Mouse (Mus musculus) thymus, adult 2 months (tissue): Measurements from ENCODE around the gene Isoc2a. TPM values are rescaled to one million over a fixed set of nuclear protein-coding genes. Genes with fewer than 3 reads are reported as not detected.
"Not testable (repeated sequence)": the region's sequence is repeated elsewhere in the genome, so short reads cannot be mapped to it uniquely, and the experiment has no call there.

Experiments
- DNase-seq: peaks from one replicate; pipeline ENCODE4 v3.0.0; 2021
- H3K27ac ChIP-seq: fragments of 200-500 bp; 2 replicates; pipeline ENCODE4 v1.5.1; 2012; ENCODE audit warnings: low read length, control low read depth; ENCODE audit not compliant: control insufficient read depth, insufficient read depth
- H3K27me3 ChIP-seq: fragments of 200-500 bp; 2 replicates; pipeline ENCODE4 v1.6.1; 2012; ENCODE audit warnings: mild to moderate bottlenecking, low read length, moderate library complexity, mixed read lengths; ENCODE audit not compliant: control insufficient read depth, insufficient read depth
- H3K36me3 ChIP-seq: fragments of 200-500 bp; 2 replicates; pipeline ENCODE4 v1.6.1; 2012; ENCODE audit warnings: mild to moderate bottlenecking, low read length, moderate library complexity; ENCODE audit not compliant: control insufficient read depth, insufficient read depth
- H3K4me1 ChIP-seq: fragments of 200-500 bp; replicated peaks from 2 replicates; pipeline ENCODE4 v1.6.1; 2012; ENCODE audit warnings: low read length; ENCODE audit not compliant: control insufficient read depth, insufficient read depth
- H3K4me3 ChIP-seq: fragments of 200-500 bp; 2 replicates; pipeline ENCODE4 v1.5.1; 2012; ENCODE audit warnings: mild to moderate bottlenecking, low read length, control low read depth, moderate library complexity; ENCODE audit not compliant: control insufficient read depth, insufficient read depth
- CTCF ChIP-seq: fragments of 200-500 bp; IDR thresholded peaks from 2 replicates; pipeline ENCODE4 v1.5.1; 2012; ENCODE audit warnings: mild to moderate bottlenecking, control low read depth, low read length, moderate library complexity, borderline replicate concordance; ENCODE audit not compliant: control insufficient read depth, poor library complexity, insufficient read depth; ENCODE audit errors: extremely low read depth
- POLR2A ChIP-seq: fragments of 200-500 bp; IDR thresholded peaks from 2 replicates; pipeline ENCODE4 v1.6.1; 2012; ENCODE audit warnings: mild to moderate bottlenecking, low read length, control low read depth, moderate library complexity; ENCODE audit not compliant: control insufficient read depth, poor library complexity, insufficient read depth; ENCODE audit errors: extremely low read depth
- WGBS: fragments of 180-500 bp; shearing (Covaris S2); methylation state at CpG from one replicate; pipeline ENCODE4 v1.1.7; 2018; 5-methylcytosine and 5-hydroxymethylcytosine counted together
- polyA plus RNA-seq: library from polyadenylated mRNA; depleted of rRNA; stranded (reverse); fragments of >200 nt; gene quantifications from 2 replicates; pipeline ENCODE4 v1.2.3, GENCODE M21; 2012

Isoc2a gene
- polyA plus RNA-seq, 1 experiment = 20.5 TPM

DNA sequence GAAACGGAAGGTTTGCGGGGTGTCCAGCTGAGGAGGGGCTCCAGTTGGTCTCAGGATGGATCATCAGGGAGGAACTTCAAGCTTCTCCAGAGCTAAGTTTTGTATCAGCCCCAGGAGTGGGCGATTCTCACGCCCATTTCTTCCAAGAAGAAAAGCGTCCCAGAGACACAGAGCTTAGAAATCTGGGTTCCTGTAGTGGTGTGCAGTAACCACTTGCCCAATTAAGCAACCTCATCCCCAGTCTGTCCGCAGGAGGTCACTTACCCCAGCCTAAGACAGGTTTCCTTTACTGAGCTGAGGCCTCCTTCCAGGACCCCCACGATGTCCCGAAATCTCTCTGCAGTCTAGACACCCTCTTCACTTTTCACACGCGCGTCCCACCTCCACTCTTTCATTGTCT is 273 bp downstream of the Isoc2a start:
- Histone ChIP-seq H3K4me3 (peak overlapping the region; percentile 99), H3K4me1 (peaks cover 12% of the 10 kb centered on the region), H3K36me3 (no peaks in the 10 kb centered on the region), H3K27me3 (no peaks in the 10 kb centered on the region), H3K27ac (0 out of 2 replicates have a peak overlapping the region, but pooled peaks have one; percentile 7)
- no peak for TF ChIP-seq CTCF
- no peak; the same call in 1 of the 2 replicates for TF ChIP-seq POLR2A
- 4% methylated on average over 11 of the region's 11 CpGs for WGBS
- no peak for DNase-seq

DNA sequence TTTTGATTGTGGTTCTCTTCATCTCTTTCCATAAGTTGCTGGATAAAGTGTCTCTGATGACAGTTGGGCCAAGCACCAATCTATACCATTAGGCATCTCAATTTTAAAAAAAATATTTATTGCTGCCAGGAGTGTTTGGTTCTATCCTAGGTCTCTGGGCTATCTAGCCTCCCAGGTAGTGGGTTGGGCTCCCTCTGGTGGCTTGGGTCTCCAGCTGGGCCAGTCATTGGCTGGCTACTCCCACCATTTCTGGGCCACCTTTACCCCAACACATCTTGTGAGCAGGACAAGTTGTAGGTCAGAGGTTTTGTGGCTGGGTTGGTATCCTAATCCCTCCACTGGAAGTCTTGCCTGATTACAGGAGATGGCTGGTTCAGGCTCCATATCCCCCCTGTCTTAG is 1.2 kb downstream of the Isoc2a start:
- peak; percentile 60 for DNase-seq
- TF ChIP-seq CTCF (peak; percentile 53; the same call in 1 of the 2 replicates), POLR2A (no peak)
- no peak overlapping the region for H3K4me3 ChIP-seq
- no peak overlapping the region for H3K27ac ChIP-seq
- H3K27me3 ChIP-seq = no peaks in the 10 kb centered on the region
- H3K4me1 ChIP-seq = peaks cover 12% of the 10 kb centered on the region
- H3K36me3 ChIP-seq = no peaks in the 10 kb centered on the region

DNA sequence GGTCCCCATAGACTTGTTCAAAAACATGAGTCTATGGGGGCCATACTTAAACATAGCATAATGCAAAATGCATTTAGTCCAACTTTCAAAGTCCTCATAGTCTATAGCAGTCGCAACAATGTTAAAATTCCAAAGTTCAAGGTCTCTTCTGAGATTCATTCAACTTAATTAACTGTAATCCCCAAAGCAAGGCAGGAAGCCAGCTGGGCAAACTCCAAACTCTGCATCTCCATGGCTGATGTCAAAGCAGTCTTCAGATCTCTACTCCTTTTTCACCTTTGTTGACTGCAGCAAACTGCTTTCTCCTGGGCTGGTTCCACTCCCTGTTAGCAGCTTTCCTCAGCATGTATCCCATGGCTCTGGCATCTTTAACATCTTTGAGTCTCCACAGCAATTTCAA is 2.1 kb downstream of the Isoc2a start:
- H3K36me3 ChIP-seq, H3K4me3 ChIP-seq, H3K27ac ChIP-seq, DNase-seq, H3K27me3 ChIP-seq: not testable (repeated sequence)
- WGBS = 98% methylated on average over 1 of the region's 1 CpGs
- H3K4me1 ChIP-seq = peaks cover 12% of the 10 kb centered on the region

DNA sequence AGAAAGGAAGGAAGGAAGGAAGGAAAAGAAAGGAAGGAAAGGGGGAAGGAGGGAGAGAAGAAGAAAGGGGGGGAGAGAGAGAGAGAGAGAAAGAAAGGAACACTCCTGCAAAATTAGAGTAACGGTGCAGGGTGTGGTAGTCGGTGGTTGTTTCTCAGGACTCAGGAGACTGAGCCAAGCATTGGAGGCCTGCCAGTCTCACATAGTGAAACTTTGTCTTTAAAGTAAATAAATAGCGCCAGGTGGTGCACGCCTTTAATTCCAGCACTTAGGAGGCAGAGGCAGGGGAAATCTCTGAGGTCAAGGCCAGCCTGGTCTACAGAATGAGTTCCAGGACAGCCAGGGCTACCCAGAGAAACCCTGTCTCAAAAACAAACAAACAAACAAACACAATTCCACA is 9.7 kb downstream of the Isoc2a start:
- no peaks in the 10 kb centered on the region for H3K4me1 ChIP-seq
- no peak overlapping the region for H3K27ac ChIP-seq
- no peak for TF ChIP-seq POLR2A
- TF ChIP-seq CTCF = no peak
- H3K27me3 ChIP-seq = no peaks in the 10 kb centered on the region
- no peak overlapping the region for H3K4me3 ChIP-seq
- 86% methylated on average over 4 of the region's 4 CpGs for WGBS
- DNase-seq = no peak
- no peaks in the 10 kb centered on the region for H3K36me3 ChIP-seq

DNA sequence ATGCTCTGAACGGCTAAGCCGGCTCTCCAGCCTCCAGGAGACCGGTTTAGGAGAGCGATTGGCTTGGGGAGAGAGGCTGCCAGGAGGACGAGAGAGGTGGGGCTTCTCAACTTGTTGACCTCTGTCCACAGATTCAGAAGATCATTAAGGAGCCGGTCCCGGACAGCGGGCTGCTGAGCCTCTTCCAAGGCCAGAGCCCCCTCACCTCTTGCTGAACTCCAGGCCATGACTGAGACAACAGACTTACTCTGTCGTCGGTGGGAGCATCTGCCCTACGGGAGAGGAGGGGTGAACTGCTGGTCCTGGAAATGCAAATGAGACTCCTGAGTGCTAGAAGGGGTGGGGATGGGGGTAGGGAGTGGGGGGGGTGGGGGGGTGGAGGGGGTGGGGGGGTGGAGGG is 18.2 kb downstream of the Isoc2a start:
- Histone ChIP-seq H3K27me3 (no peaks in the 10 kb centered on the region), H3K4me1 (peaks cover 8% of the 10 kb centered on the region; the same call in 1 of the 2 replicates), H3K4me3 (no peak overlapping the region), H3K27ac (no peak overlapping the region), H3K36me3 (no peaks in the 10 kb centered on the region)
- no peak for DNase-seq
- 91% methylated on average over 11 of the region's 11 CpGs for WGBS
- TF ChIP-seq CTCF (no peak), POLR2A (no peak)

DNA sequence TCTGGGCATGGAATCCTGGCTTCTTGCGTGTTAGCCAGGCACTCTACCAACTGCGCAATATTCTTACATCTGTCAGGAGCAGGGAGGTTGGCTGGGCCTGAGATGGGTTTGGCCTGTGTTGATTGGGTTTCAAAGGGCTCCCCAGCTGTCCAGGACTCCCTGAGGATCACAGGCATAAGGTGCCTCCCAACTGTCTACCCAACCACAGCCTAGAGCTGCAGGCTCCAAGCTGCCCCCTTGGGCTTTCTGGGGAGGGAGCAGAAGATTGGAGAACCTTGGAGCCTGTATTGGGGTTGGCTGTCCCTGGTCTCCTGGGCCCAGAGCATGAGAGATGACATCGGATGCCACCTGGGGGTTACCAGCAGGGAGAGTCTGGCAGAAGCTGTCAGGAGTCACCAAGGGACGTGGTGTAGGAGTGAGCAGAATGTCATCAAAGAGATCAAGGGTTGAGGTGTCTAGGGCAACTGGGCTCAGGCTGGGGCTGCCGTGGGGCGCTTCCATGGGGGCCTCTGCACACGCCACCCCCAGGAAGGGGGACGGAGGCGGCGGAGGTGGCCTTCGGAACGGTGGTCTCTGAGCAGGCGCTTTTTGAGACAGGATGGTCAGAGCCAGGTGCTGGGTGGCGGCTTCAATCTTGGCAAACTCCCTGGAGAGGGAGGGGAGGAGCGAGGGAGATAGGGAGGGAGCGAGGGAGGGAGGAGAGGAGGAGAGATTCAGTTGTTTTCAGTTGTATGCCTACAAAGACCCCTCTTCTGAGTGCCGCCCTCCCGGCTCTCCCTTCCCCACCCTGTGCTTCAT is 22.1 kb downstream of the Isoc2a start:
- no peaks in the 10 kb centered on the region for H3K27me3 ChIP-seq
- no peak for TF ChIP-seq CTCF
- TF ChIP-seq POLR2A = no peak
- no peaks in the 10 kb centered on the region for H3K36me3 ChIP-seq
- peaks cover 8% of the 10 kb centered on the region; the same call in 1 of the 2 replicates for H3K4me1 ChIP-seq
- no peak overlapping the region for H3K27ac ChIP-seq
- 62% methylated on average over 18 of the region's 18 CpGs for WGBS
- H3K4me3 ChIP-seq = no peak overlapping the region
- DNase-seq = no peak
